Mouse (Mus musculus) stomach, postnatal 0 days (tissue): ENCODE data around the gene Gse1. TPM values are rescaled to one million over a fixed set of nuclear protein-coding genes. Genes with fewer than 3 reads are reported as not detected.

Experiments
- ATAC-seq: fragments of 200-750 bp; cut with Nextera tagmentation; 2 replicates; pipeline ENCODE4 v1.8.0; 2017; ENCODE audit not compliant: low FRiP score, low TSS enrichment
- DNase-seq: peaks from one replicate; pipeline ENCODE4 v3.0.0-alpha.2; 2016; ENCODE audit warnings: low spot score
- H3K27ac ChIP-seq: fragments of 300-500 bp; sonication (generic); replicated peaks from 2 replicates; pipeline ENCODE4 v1.5.1; 2014; ENCODE audit warnings: mild to moderate bottlenecking, control low read depth
- H3K27me3 ChIP-seq: fragments of 300-500 bp; sonication (generic); 2 replicates; pipeline ENCODE4 v1.6.1; 2014; ENCODE audit warnings: low read length; ENCODE audit not compliant: control insufficient read depth, insufficient read depth
- H3K36me3 ChIP-seq: fragments of 300-500 bp; sonication (generic); 2 replicates; pipeline ENCODE4 v1.6.1; 2014; ENCODE audit warnings: low read length, mixed read lengths; ENCODE audit not compliant: control insufficient read depth, insufficient read depth
- H3K4me1 ChIP-seq: fragments of 300-500 bp; sonication (generic); replicated peaks from 2 replicates; pipeline ENCODE4 v1.6.1; 2014; ENCODE audit warnings: antibody characterized with exemption; ENCODE audit not compliant: control insufficient read depth, insufficient read depth
- H3K4me2 ChIP-seq: fragments of 300-500 bp; sonication (generic); replicated peaks from 2 replicates; pipeline ENCODE4 v1.6.1; 2014; ENCODE audit warnings: low read depth, mild to moderate bottlenecking, control low read depth, moderate library complexity
- H3K4me3 ChIP-seq: fragments of 300-500 bp; sonication (generic); 2 replicates; pipeline ENCODE4 v1.5.1; 2014; ENCODE audit warnings: low read depth, low read length, control low read depth
- H3K9ac ChIP-seq: fragments of 300-500 bp; sonication (generic); 2 replicates; pipeline ENCODE4 v1.6.1; 2014; ENCODE audit warnings: mild to moderate bottlenecking, low read length, control low read depth, mixed read lengths
- H3K9me3 ChIP-seq: fragments of 300-500 bp; sonication (generic); 2 replicates; pipeline ENCODE4 v1.6.1; 2016; ENCODE audit warnings: low read length; ENCODE audit not compliant: control insufficient read depth
- CTCF ChIP-seq: IDR thresholded peaks from 2 replicates; pipeline ENCODE4 v1.5.1; 2016; ENCODE audit warnings: antibody characterized with exemption, low read depth, mild to moderate bottlenecking, moderate library complexity
- EP300 ChIP-seq: optimal IDR thresholded peaks from 2 replicates; pipeline ENCODE3; 2016; ENCODE audit warnings: antibody characterized with exemption
- WGBS: fragments of 180-500 bp; shearing (Covaris S2); extraction: QIAGEN DNeasy Blood & Tissue Kit; methylation state at CpG from one replicate; pipeline ENCODE4 v1.1.7; 2014; 5-methylcytosine and 5-hydroxymethylcytosine counted together
- polyA plus RNA-seq: library from polyadenylated mRNA; unstranded; fragments of >200 nt; fragmentation: Nextera tagmentation; extraction: Ambion mirVana; gene quantifications from 2 replicates; pipeline ENCODE4 v1.2.1, GENCODE M21; 2015

The Gse1 gene
- polyA plus RNA-seq, 1 experiment from 2014 or later, result 6.4 TPM

DNA sequence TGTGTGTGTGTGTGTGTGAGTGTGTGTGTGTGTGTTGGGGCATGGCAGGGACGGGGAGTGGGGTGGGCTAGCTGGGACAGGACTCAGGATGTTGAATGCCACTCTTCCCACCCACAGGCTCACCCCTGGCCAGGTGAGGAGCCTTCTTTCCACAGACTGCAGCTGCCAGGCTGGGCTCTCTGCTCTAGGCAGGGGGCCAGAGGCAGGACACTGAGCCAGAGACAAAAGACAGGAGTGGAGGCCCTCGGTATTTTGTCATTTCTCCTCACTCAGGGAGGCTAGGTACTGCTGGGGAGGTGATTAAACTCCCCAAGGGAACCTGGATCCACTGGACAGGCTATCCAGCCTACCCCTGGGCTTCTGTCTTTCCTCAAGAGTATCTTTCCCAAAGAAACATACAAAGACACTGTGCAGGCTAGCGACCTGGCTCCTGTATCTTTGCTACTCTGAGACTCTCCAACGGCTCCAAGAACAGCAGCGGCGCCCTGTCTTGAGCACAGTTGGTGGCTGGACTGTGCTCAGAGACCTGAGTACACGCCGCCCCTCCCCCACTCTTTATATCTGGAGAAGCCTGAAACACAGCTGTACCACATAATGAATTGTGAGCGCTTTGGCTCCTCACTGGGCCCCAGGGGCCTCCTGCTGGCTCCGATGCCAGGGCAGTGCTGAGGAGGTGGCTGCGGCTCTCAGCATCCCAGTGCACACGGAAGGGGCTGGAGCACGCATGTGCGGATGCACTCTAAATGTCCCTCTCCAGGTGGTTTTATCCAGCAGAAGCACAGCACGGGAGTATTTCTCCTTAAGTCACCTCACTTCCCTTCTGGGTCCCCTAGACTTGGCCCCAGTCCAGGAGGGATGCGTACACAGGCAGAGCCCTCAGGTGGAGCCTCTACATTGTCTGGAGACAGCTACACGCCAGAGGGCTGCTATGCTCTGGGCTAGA is 43.1 kb upstream of the Gse1 start:
- ATAC-seq (peak; percentile 19), DNase-seq (peak; percentile 53)
- no peak overlapping the region for H3K4me3 ChIP-seq
- H3K4me1 ChIP-seq, result peaks cover 14% of the 10 kb centered on the region
- no peaks in the 10 kb centered on the region for H3K9me3 ChIP-seq
- 10% methylated on average over 17 of the region's 17 CpGs for WGBS
- peak; percentile 62 for TF ChIP-seq EP300
- no peak for TF ChIP-seq CTCF
- H3K27ac ChIP-seq, result peak overlapping the region; percentile 75
- H3K9ac ChIP-seq, result peak overlapping the region; percentile 18; the same call in 1 of the 2 replicates
- H3K27me3 ChIP-seq, result no peaks in the 10 kb centered on the region
- H3K36me3 ChIP-seq, result no peaks in the 10 kb centered on the region
- H3K4me2 ChIP-seq, result peak overlapping the region; percentile 21; the same call in 1 of the 2 replicates

DNA sequence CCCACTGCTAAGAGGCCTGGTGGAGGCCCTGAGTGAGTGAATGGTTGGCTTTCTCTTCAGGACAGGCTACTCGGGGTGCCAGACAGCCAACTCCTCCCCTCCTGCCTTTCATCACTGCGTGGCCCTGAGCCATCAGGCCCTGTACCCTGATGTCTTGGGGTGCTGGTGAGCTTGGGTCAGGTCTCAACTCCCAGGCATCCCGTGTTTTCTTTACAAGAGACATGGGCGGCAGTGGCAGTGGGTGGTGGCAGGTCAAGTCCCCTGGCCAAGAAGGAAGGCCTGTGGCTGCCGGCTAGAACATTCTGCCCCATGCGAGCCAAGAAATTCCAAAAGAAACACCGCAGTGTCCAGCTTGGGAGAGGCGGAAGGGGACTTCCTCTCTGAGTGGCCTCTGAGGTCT is 41.8 kb upstream of the Gse1 start:
- Histone ChIP-seq H3K4me3 (no peak overlapping the region), H3K4me2 (no peak overlapping the region), H3K27me3 (no peaks in the 10 kb centered on the region), H3K9me3 (no peaks in the 10 kb centered on the region), H3K27ac (no peak overlapping the region), H3K9ac (no peak overlapping the region), H3K4me1 (peaks cover 18% of the 10 kb centered on the region), H3K36me3 (no peaks in the 10 kb centered on the region)
- DNase-seq (no peak), ATAC-seq (no peak)
- WGBS, result 41% methylated on average over 8 of the region's 8 CpGs
- TF ChIP-seq EP300, result no peak
- TF ChIP-seq CTCF, result no peak

DNA sequence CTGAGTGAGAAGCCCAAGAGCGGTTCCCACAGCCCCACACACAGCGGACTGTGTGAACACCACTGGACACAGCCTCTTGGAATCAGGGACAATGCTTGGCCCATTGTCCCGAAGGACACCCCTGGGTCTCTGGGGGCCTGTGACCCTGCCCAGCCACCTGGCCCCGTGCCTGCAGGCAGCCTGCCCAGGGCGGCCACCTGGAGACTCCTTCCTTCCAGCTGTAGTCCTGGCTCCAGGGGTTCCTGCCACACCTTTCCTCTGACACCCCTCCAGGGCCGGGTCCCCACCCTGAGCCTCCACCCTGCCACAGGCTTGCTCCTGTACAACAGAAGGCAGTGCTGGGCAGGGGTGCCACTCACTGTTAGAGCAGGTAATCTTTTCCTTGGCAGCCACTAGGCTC is 39.7 kb upstream of the Gse1 start:
- Histone ChIP-seq H3K4me2 (no peak overlapping the region), H3K9me3 (no peaks in the 10 kb centered on the region), H3K27me3 (no peaks in the 10 kb centered on the region), H3K9ac (no peak overlapping the region), H3K27ac (no peak overlapping the region), H3K4me3 (no peak overlapping the region), H3K36me3 (no peaks in the 10 kb centered on the region), H3K4me1 (peaks cover 18% of the 10 kb centered on the region)
- ATAC-seq, result no peak
- WGBS, result 56% methylated on average over 6 of the region's 6 CpGs
- no peak for TF ChIP-seq CTCF
- TF ChIP-seq EP300, result no peak
- no peak for DNase-seq

DNA sequence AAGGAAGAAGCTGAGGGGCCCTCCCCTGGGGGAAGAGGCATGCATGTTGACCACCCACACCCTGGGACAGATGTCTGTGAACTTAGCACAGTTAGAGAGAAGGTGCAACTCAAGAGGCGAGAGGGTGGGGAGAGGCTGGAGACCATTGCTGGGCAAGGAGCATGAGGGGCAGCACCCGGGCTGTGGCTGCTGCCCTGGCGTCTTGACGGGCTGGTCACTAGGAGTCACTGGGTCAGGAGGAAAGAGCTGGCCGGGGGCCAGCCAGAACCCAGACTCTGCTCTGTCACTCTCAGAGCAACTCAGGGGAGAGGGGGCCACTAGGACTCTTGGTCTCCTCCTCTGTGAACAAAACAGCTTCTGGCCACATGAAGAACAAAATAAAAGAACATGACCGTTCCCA is 38.8 kb upstream of the Gse1 start:
- Histone ChIP-seq H3K4me2 (no peak overlapping the region), H3K27ac (no peak overlapping the region), H3K36me3 (no peaks in the 10 kb centered on the region), H3K4me3 (no peak overlapping the region), H3K9me3 (no peaks in the 10 kb centered on the region), H3K27me3 (no peaks in the 10 kb centered on the region), H3K9ac (no peak overlapping the region), H3K4me1 (peaks cover 17% of the 10 kb centered on the region)
- TF ChIP-seq EP300 (no peak), CTCF (no peak)
- ATAC-seq (no peak), DNase-seq (no peak)
- WGBS, result 63% methylated on average over 6 of the region's 6 CpGs

GRCm38 (mm10) chr8:120190107-120190809 is 38.0 kb upstream of the Gse1 start:
- TF ChIP-seq EP300 (no peak), CTCF (no peak)
- DNase-seq, result no peak
- 77% methylated on average over 17 of the region's 17 CpGs for WGBS

More at GRCm38 (mm10) chr8:120190107-120190809, 38.0 kb upstream of the Gse1 start:
- H3K4me1 ChIP-seq, result peaks cover 14% of the 10 kb centered on the region
- H3K9me3 ChIP-seq, result no peaks in the 10 kb centered on the region
- peak overlapping the region; percentile 49; the same call in 1 of the 2 replicates for H3K27ac ChIP-seq
- no peaks in the 10 kb centered on the region for H3K27me3 ChIP-seq
- H3K9ac ChIP-seq, result no peak overlapping the region
- no peak for ATAC-seq
- no peak overlapping the region for H3K4me3 ChIP-seq
- H3K36me3 ChIP-seq, result no peaks in the 10 kb centered on the region
- no peak overlapping the region for H3K4me2 ChIP-seq
